Mouse (Mus musculus) lung, embryonic 16.5 days (tissue): Measurements from ENCODE around the gene Pde6c. TPM values are rescaled to one million over a fixed set of nuclear protein-coding genes. Genes with fewer than 3 reads are reported as not detected.

Source experiments
- ATAC-seq: fragments of 200-750 bp; cut with Nextera tagmentation; 2 replicates; pipeline ENCODE4 v1.8.0; 2017; ENCODE audit warnings: low read depth, mild to moderate bottlenecking, moderate library complexity
- H3K27ac ChIP-seq: fragments of 300-500 bp; sonication (generic); 2 replicates; pipeline ENCODE4 v1.5.1; 2014; ENCODE audit warnings: mild to moderate bottlenecking, control low read depth, low read length
- H3K27me3 ChIP-seq: fragments of 300-500 bp; sonication (generic); 2 replicates; pipeline ENCODE4 v1.6.1; 2014; ENCODE audit warnings: low read depth, low read length, mixed read lengths; ENCODE audit not compliant: control insufficient read depth, insufficient read depth
- H3K36me3 ChIP-seq: fragments of 300-500 bp; sonication (generic); 2 replicates; pipeline ENCODE4 v1.6.1; 2014; ENCODE audit warnings: low read length; ENCODE audit not compliant: control insufficient read depth, insufficient read depth
- H3K4me1 ChIP-seq: fragments of 300-500 bp; sonication (generic); replicated peaks from 2 replicates; pipeline ENCODE4 v1.6.1; 2014; ENCODE audit warnings: low read length, mixed read lengths; ENCODE audit not compliant: control insufficient read depth, insufficient read depth
- H3K4me2 ChIP-seq: fragments of 300-500 bp; sonication (generic); 2 replicates; pipeline ENCODE4 v1.6.1; 2014; ENCODE audit warnings: low read depth, low read length, control low read depth
- H3K4me3 ChIP-seq: fragments of 300-500 bp; sonication (generic); 2 replicates; pipeline ENCODE4 v1.5.1; 2014; ENCODE audit warnings: mild to moderate bottlenecking, low read length, control low read depth
- H3K9ac ChIP-seq: fragments of 300-500 bp; sonication (generic); 2 replicates; pipeline ENCODE4 v1.6.1; 2014; ENCODE audit warnings: low read length, control low read depth
- H3K9me3 ChIP-seq: fragments of 300-500 bp; sonication (generic); 2 replicates; pipeline ENCODE4 v1.6.1; 2016; ENCODE audit warnings: low read length; ENCODE audit not compliant: control insufficient read depth
- WGBS: fragments of 180-500 bp; shearing (Covaris S2); extraction: QIAGEN DNeasy Blood & Tissue Kit; methylation state at CpG from one replicate; pipeline ENCODE4 v1.1.7; 2014; 5-methylcytosine and 5-hydroxymethylcytosine counted together
- polyA plus RNA-seq: library from polyadenylated mRNA; unstranded; fragments of >200 nt; fragmentation: Nextera tagmentation; extraction: Ambion mirVana; gene quantifications from 2 replicates; pipeline ENCODE4 v1.2.1, GENCODE M21; 2015

Gene Pde6c
- polyA plus RNA-seq, 1 experiment from 2014 or later, result not detected

GRCm38 (mm10) chr19:38224685-38225060 lies 92.1 kb downstream of the Pde6c start:
- H3K9me3 ChIP-seq, result peaks cover 1% of the 10 kb centered on the region; the same call in 1 of the 2 replicates
- no peak for ATAC-seq
- 17% methylated on average over 9 of the region's 9 CpGs for WGBS
- H3K4me3 ChIP-seq, result peak overlapping the region; percentile 75
- no peaks in the 10 kb centered on the region for H3K27me3 ChIP-seq
- peaks cover 5% of the 10 kb centered on the region for H3K4me1 ChIP-seq
- H3K27ac ChIP-seq, result no peak overlapping the region
- H3K9ac ChIP-seq, result peak overlapping the region; percentile 86
- H3K36me3 ChIP-seq, result no peaks in the 10 kb centered on the region
- H3K4me2 ChIP-seq, result peak overlapping the region; percentile 90

GRCm38 (mm10) chr19:38228699-38229098 lies 96.1 kb downstream of the Pde6c start:
- H3K9ac ChIP-seq, result no peak overlapping the region

GRCm38 (mm10) chr19:38232087-38232486 lies 99.5 kb downstream of the Pde6c start:
- no peak overlapping the region for H3K9ac ChIP-seq
- no peak for ATAC-seq
- no peak overlapping the region for H3K4me2 ChIP-seq
- no peak overlapping the region for H3K4me3 ChIP-seq
- no peaks in the 10 kb centered on the region for H3K4me1 ChIP-seq
- no peaks in the 10 kb centered on the region for H3K36me3 ChIP-seq
- no peaks in the 10 kb centered on the region for H3K27me3 ChIP-seq
- H3K27ac ChIP-seq, result no peak overlapping the region
- peaks cover 3% of the 10 kb centered on the region; the same call in 1 of the 2 replicates for H3K9me3 ChIP-seq
- WGBS, result 44% methylated on average over 8 of the region's 8 CpGs

More at GRCm38 (mm10) chr19:38228699-38229098, 96.1 kb downstream of the Pde6c start:
- Histone ChIP-seq H3K4me2 (no peak overlapping the region), H3K27ac (no peak overlapping the region), H3K4me1 (no peaks in the 10 kb centered on the region), H3K27me3 (no peaks in the 10 kb centered on the region), H3K9me3 (peaks cover 3% of the 10 kb centered on the region; the same call in 1 of the 2 replicates), H3K36me3 (no peaks in the 10 kb centered on the region), H3K4me3 (no peak overlapping the region)
- ATAC-seq, result no peak
- WGBS, result 60% methylated on average over 2 of the region's 2 CpGs

- 13% methylated on average over 4 of the region's 4 CpGs for WGBS
- Histone ChIP-seq H3K9ac (no peak overlapping the region), H3K4me3 (no peak overlapping the region), H3K9me3 (peaks cover 3% of the 10 kb centered on the region; the same call in 1 of the 2 replicates), H3K27ac (no peak overlapping the region), H3K4me1 (no peaks in the 10 kb centered on the region), H3K4me2 (no peak overlapping the region), H3K27me3 (no peaks in the 10 kb centered on the region), H3K36me3 (no peaks in the 10 kb centered on the region)
- ATAC-seq, result no peak
Observed at GRCm38 (mm10) chr19:38232516-38232915, 99.9 kb downstream of the Pde6c start.

Other genes with a start within 250 kb of the Pde6c start
- gene Myof, start 89.2 kb upstream of the Pde6c start, polyA plus RNA-seq, result 32.3 and 35.2 TPM in 2 replicates
- 44.5 and 46.8 TPM in 2 replicates for gene Cep55, start 77.8 kb upstream of the Pde6c start, polyA plus RNA-seq
- gene Ffar4, start 35.7 kb upstream of the Pde6c start, polyA plus RNA-seq, result 3.4 and 4.4 TPM in 2 replicates
- gene Rbp4, start 7.5 kb upstream of the Pde6c start, polyA plus RNA-seq, result 19.8 and 42.9 TPM in 2 replicates
- gene Fra10ac1, start 91.4 kb downstream of the Pde6c start, polyA plus RNA-seq, result 29.9 and 31.7 TPM in 2 replicates
- 0.21 and 0.28 TPM in 2 replicates for gene Lgi1, start 131.8 kb downstream of the Pde6c start, polyA plus RNA-seq